Mouse (Mus musculus) natural killer cell, adult 2 months (primary cell): ENCODE measurements around the gene Zmat5.

ENCODE experiments used
- DNase-seq, 2 experiments: peaks; one replicate each; pipeline ENCODE4 v3.0.0; 2022; ENCODE audit warnings: low spot score in 2 of 2

Gene Zmat5

GRCm38 (mm10) chr11:4734179-4734578 lies 29.7 kb downstream of the Zmat5 start:
- no peak for DNase-seq

GRCm38 (mm10) chr11:4736355-4736754 lies 31.9 kb downstream of the Zmat5 start:
- no peak for DNase-seq

- no peak for DNase-seq
These were observed 33.2 kb downstream of the Zmat5 start for GRCm38 (mm10) chr11:4737682-4738081.

- DNase-seq, result no peak
These were observed 34.2 kb downstream of the Zmat5 start for GRCm38 (mm10) chr11:4738719-4739118.

- DNase-seq, result no peak
These were observed 36.3 kb downstream of the Zmat5 start for GRCm38 (mm10) chr11:4740785-4741184.

- no peak for DNase-seq
These were observed 40.2 kb downstream of the Zmat5 start for GRCm38 (mm10) chr11:4744691-4745090.

- no peak for DNase-seq
These were observed 41.5 kb downstream of the Zmat5 start for GRCm38 (mm10) chr11:4745969-4746368.

GRCm38 (mm10) chr11:4746733-4747132 lies 42.3 kb downstream of the Zmat5 start, which contains the start of gene Cabp7:
Gene Cabp7 (minus strand): TSS chr11:4746778.
- no peak for DNase-seq

- no peak for DNase-seq
These were observed 42.8 kb downstream of the Zmat5 start for GRCm38 (mm10) chr11:4747285-4747684.

- DNase-seq, result no peak
These were observed 45.8 kb downstream of the Zmat5 start for GRCm38 (mm10) chr11:4750263-4750662.

- no peak for DNase-seq
These were observed 48.4 kb downstream of the Zmat5 start for GRCm38 (mm10) chr11:4752836-4753235.

- no peak for DNase-seq
These were observed 49.6 kb downstream of the Zmat5 start for GRCm38 (mm10) chr11:4754036-4754435.

- no peak for DNase-seq
These were observed 50.4 kb downstream of the Zmat5 start for GRCm38 (mm10) chr11:4754867-4755266.

- no peak for DNase-seq
These were observed 52.0 kb downstream of the Zmat5 start for GRCm38 (mm10) chr11:4756460-4756859.

GRCm38 (mm10) chr11:4756984-4757788 lies 52.7 kb downstream of the Zmat5 start:
- no peak for DNase-seq

GRCm38 (mm10) chr11:4757789-4758158 lies 53.3 kb downstream of the Zmat5 start:
- no peak for DNase-seq

GRCm38 (mm10) chr11:4760438-4760837 lies 56.0 kb downstream of the Zmat5 start:
- DNase-seq, result no peak

- DNase-seq, result no peak
These were observed 57.5 kb downstream of the Zmat5 start for GRCm38 (mm10) chr11:4761991-4762390.

- no peak for DNase-seq
These were observed 58.0 kb downstream of the Zmat5 start for GRCm38 (mm10) chr11:4762511-4762910.

GRCm38 (mm10) chr11:4763631-4764030 lies 59.2 kb downstream of the Zmat5 start:
- DNase-seq, result no peak

- DNase-seq, result no peak
These were observed 60.0 kb downstream of the Zmat5 start for GRCm38 (mm10) chr11:4764476-4764875.

GRCm38 (mm10) chr11:4768399-4768798 lies 63.9 kb downstream of the Zmat5 start:
- no peak for DNase-seq

- no peak for DNase-seq
These were observed 64.8 kb downstream of the Zmat5 start for GRCm38 (mm10) chr11:4769293-4769692.

- no peak for DNase-seq
These were observed 65.4 kb downstream of the Zmat5 start for GRCm38 (mm10) chr11:4769881-4770280.
